Mouse (Mus musculus) urinary bladder, postnatal 25 days (tissue): ENCODE measurements at regions not wholly inside any gene's neighbourhood (a gene's known extent, or its start where the extent isn't known, plus 50 kb on each side); places are given as distances from the start of the nearest gene placed in this dataset.
A peak's percentile ranks its signal among the peaks of the same experiment; 100 is the strongest.

Experiments used
- DNase-seq: peaks from one replicate; pipeline ENCODE4 v3.0.0; 2022; ENCODE audit warnings: low spot score

GRCm38 (mm10) chr6:117330726-117331360 lies 162.5 kb downstream of the Cxcl12 start:
- DNase-seq: no peak

- no peak for DNase-seq
Measured at GRCm38 (mm10) chr6:117332641-117333040, 164.3 kb downstream of the Cxcl12 start.

DNA sequence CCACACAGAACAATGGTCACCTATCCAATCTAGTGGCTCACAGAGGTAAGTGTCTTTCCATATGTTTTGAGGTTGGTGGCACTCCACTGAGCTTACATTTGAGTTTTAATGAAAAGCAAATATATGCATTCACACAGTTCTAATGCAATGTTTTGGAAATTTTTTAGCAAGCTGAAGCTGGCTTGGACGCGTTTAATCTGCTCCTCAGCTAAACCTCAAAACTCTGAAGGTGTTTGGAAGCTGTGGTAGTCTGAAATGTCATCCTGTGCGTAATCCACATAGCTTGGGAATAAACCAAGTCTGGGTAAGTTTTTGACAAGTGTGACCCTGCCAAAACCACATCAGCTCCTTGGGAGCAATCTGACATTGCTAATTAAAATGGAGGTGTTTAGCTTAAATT lies 173.8 kb downstream of the Cxcl12 start:
- DNase-seq: no peak

- no peak for DNase-seq
Measured at GRCm38 (mm10) chr6:117347356-117347755, 179.0 kb downstream of the Cxcl12 start.

GRCm38 (mm10) chr6:117351846-117352245 lies 183.5 kb downstream of the Cxcl12 start:
- no peak for DNase-seq

DNA sequence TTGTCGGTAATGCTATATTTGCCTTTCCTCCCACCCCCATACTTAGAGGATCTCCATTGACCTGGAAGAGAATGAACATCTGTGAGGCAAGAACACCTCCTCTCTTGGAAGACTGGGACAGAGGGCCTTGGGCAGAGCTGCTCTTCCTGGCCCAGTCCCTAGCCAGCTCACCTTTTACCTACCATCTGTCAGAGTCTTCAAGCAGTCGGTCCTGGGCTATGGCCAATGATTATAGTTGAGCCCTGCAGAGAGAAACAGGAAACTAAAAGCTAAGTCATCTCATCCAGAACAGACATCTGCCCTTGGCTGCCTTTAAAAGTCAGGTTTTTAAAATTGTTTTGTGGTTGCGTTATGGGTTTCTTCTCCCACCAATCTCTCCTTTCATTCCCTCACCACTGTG lies 184.8 kb downstream of the Cxcl12 start:
- no peak for DNase-seq

- no peak for DNase-seq
Measured at GRCm38 (mm10) chr6:117356101-117356500, 187.8 kb downstream of the Cxcl12 start.

DNA sequence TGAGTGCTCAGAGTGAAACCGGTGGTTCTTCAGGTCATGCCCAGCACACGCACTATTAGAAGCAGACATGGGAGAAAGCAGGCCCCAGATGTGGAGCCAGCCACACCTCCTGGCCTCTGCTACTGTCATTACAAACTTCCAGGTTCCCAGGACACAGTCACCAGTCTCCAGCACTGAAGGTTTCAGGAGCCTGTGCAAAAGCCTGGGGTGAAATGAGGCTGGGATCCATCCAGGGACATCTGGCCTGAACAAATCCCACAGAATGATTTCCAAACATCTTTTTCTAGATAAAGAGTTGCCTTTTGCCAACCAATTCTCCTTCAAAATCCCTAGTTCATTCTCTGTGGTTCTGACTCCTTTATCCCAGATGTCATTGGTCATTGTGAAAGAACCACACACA lies 191.1 kb downstream of the Cxcl12 start:
- DNase-seq: no peak

DNA sequence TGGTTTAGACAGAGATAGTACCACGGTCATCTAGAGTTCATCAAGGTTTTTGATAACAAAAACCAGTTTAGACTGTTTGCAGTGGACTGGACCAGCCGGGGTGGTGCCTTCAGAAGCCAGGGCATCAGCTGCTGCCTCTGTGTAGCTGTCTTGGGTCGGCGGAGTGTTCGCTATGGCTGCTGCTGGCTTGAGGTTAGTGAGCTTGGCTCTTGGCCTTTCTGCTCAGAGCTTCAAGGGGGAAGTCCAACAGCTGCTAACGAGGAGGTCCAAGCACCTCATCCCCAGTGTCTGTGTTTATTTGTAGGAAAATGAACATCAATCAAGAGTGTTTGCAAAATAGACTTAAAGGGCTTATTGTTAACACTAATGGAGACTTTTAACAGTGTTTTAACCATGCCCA lies 198.2 kb downstream of the Cxcl12 start:
- DNase-seq: no peak

DNA sequence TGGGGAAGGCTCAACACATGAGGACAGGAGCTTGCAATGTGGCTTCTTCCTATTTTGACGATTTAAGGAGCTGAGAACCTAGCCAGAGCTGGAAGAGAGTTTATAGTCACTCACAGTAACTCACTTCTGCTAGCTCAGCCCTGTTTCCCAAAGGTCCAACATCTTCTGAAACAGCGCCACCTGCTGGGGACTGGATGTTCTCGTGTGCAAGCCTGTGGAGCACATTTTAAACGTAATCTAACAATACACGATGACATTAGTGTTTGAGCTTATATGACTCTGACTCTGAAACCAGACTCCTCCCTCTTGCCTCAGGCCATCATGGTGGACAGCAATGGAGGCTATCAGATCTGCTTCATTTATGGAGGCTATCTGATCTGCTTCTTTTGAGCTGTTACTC lies 207.7 kb downstream of the Cxcl12 start:
- DNase-seq: no peak

GRCm38 (mm10) chr6:117379904-117380303 lies 211.6 kb downstream of the Cxcl12 start:
- DNase-seq: peak; percentile 31

DNA sequence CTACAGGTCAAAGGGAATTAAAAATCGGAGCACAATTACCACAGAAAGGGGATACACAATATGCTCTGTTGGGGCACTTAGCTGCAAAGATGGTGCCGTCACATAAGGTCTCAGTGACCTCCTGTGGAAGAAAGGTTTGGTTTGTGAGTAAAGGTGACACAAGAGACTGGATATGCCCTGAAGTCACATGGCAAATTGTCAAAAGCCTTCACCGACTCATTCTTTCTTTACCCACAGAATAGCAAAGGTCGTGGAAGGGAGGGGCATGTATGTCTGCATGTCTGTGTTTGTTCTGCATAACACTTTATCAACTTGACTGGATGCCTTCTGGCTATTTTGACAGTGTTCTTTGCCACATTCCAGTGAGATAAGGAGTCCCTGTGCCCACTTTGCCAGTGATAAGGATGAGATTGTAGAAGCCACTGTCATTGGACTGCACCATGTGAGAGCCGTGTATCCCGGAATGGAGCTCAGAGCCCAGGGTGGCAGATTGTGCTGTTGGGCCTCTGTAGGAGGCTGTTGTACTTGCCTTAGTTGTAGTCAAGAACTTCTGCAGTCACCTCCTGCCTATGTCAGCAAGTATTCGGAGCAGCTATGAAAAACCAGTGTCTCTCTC lies 222.0 kb downstream of the Cxcl12 start:
- no peak for DNase-seq

GRCm38 (mm10) chr6:117393480-117393879 lies 225.1 kb downstream of the Cxcl12 start:
- no peak for DNase-seq

DNA sequence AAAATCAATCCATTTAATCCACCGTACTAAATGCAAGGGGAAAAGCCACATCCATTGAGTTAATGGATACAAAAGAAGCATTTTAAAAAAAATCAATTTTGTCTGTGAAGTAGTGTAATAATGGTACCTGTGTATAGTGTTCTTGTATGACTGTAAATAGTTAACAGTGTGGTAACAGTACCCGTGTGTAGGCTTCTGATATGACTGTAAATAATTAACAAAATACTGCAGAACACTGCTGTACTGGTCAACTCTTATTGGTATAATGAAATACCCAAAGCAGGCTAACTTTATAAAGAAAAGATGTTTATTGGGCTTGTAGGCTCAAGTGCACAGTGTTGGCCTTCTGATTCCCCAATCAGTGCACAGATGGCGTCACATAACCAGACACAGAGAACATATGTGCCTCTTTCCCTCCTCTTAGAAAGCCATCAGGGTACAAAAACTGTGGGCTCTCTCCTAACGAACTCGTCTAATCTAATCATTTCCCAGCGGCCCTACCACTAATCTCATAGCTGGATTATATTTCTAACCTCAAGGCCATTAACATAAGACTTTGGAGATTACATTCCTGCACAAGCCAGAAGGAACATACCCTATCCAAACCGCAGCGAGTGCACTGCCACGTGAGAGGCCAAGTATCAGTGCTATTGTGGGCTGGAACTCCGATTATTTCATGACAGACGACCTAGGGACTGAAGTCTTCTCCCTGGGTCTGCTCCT lies 237.4 kb downstream of the Cxcl12 start:
- no peak for DNase-seq

DNA sequence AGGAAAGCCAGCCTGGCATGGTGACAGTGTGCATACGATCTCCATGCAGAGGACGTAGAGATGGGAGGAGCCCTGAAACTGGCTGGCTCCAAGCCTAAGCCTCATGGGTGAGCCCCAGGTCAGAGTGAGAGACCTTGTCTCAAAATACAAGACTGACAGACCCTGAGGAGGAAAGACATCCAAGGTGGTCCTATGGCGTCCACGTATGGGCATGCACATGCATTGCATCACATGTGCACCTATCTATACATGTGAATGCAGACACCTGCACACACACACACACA lies 237.9 kb downstream of the Cxcl12 start:
- DNase-seq: no peak

DNA sequence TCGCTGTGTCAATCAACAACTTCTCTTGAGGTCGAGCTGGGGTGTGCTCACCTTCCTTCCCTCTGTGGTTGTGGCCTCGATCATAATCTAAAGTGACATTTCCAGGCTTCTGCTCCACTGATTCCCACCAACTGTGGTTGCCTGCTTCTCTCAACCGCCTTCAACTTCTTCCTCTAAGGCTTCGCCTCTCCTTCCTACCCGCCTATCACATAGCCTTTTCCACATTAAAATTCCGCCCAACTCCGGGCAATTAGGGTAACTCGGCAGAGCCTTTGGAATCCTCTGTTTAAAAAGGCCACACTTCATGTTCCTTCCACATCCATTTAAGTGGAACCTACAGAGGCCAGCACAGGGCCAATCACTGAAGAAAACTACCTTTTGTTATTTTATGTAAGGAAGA lies 238.4 kb downstream of the Cxcl12 start:
- DNase-seq: no peak

DNA sequence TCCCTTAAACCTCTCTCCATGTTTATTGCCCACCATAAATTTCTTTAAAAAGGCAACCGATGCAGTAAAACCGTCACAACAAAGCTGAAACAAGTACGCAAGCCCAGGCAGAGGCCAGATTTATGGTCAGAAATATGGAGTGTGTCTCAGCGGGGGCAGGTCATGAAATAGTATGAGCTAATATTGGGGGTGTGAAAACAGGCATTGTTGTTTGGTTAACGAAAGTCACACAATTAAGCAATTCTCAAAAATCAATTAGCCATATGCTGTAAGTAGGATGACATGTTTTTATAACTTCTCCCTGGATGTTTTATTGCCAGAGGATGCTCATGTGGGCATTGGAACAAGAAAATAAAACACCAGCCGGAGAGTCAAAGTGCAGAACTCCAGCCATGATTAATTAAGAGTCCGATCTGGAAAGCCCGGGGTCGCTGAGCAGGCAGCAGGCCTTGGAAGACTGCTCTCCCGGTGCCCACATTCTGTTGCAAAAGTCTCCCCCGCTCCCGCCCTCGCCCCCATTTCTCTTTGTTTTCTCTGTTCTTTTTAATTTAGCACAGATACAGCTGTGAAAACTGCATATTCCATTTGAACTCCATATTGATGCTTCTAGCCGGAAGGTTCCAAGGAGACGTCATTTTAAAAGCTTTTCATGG lies 239.0 kb downstream of the Cxcl12 start:
- no peak for DNase-seq

GRCm38 (mm10) chr6:117407953-117408352 lies 239.6 kb downstream of the Cxcl12 start:
- no peak for DNase-seq

DNA sequence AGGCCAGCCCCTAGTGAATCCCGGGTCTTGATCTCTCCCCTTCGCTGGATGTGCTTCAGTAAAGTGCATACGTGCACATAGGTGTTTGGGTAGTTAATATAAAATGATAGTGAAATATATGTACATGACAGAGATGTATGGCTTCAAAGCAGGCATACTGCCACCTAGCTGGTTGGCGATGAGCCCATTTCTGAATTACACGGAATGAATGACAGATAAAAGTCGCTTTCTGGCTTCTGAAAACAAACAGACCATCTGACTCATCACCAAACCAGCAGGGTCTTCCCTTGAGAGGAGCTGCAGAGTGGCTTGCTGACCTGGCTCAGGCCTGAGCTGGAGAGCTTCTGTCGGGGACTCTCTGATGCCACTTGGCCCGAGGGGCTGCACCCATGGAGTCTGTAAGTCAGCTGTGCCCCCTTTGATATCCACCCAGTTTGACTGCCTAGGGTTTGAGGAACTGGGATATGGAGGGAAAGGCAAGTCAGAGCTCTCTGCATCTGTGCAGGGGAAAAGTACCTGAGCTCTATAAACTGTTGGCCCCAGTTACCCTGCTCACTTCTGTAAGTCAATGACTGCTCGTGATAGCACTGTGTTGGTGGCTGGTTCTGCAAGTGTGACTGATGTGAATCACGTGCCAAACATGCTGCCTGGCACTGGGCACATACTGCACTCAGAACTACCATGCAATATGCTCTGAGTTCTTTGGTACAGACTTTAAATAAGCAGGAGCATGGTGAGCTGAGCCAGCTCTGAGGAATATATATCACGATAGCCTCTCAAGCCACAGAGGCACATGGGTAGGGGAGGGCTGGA lies 240.8 kb downstream of the Cxcl12 start:
- DNase-seq: no peak

- DNase-seq: no peak
Measured at GRCm38 (mm10) chr6:117414926-117415325, 246.6 kb downstream of the Cxcl12 start.

DNA sequence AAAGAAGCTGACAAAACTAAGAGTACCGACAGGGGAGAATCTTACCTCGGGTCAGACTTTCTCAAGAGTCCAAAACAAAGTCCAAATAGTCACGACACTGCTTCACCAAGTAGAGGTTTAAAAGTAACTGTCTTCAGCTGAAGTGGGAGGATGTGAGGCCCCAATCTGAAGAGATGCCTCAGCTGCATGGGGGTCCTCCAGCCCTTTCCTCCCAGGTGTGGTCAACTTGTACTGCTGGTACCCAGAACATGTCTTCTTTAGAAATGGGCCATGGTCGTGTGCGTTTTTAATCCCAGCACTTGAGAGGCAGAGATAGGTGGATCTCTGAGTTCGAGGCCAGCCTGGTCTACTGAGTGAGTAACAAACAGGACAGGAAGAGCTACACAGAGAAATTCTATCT lies 247.6 kb downstream of the Cxcl12 start:
- no peak for DNase-seq

- DNase-seq: no peak
Measured at GRCm38 (mm10) chr6:117416461-117416860, 248.1 kb downstream of the Cxcl12 start.
